Mouse (Mus musculus) T-helper 1 cell (primary cell): ENCODE data around the gene Spef1.

Source experiments
- in situ Hi-C: fragments of 300-600 bp; cut with MboI, MseI; formaldehyde crosslinking; loops from one replicate; pipeline ENCODE4 v1.15.1; 2025; ENCODE audit warnings: high pct_unique_total_duplicates

The Spef1 gene

GRCm38 (mm10) chr2:131206778-131207177 lies 19.7 kb upstream of the Spef1 start, which contains the start of gene Ap5s1:
Ap5s1 (plus strand) TSS chr2:131207078.
- in situ Hi-C loops: no loop called here

GRCm38 (mm10) chr2:131205521-131206182 lies 18.6 kb upstream of the Spef1 start:
- in situ Hi-C loops: no loop called here

- in situ Hi-C loops: no loop called here
Measured at GRCm38 (mm10) chr2:131204410-131204981, 17.4 kb upstream of the Spef1 start.

- in situ Hi-C loops: no loop called here
Measured at GRCm38 (mm10) chr2:131203816-131204409, 16.8 kb upstream of the Spef1 start.

- in situ Hi-C loops: no loop called here
Measured at GRCm38 (mm10) chr2:131201262-131201661, 14.2 kb upstream of the Spef1 start.

- in situ Hi-C loops: no loop called here
Measured at GRCm38 (mm10) chr2:131200710-131201109, 13.6 kb upstream of the Spef1 start.

GRCm38 (mm10) chr2:131196606-131197316 lies 9.7 kb upstream of the Spef1 start:
- in situ Hi-C loops: no loop called here

GRCm38 (mm10) chr2:131191005-131191390 lies 3.9 kb upstream of the Spef1 start:
- in situ Hi-C loops: no loop called here

- in situ Hi-C loops: no loop called here
Measured at GRCm38 (mm10) chr2:131190344-131191004, 3.4 kb upstream of the Spef1 start.

- in situ Hi-C loops: no loop called here
Measured at GRCm38 (mm10) chr2:131189521-131190309, 2.6 kb upstream of the Spef1 start.

- in situ Hi-C loops: no loop called here
Measured at GRCm38 (mm10) chr2:131188311-131188710, 1.2 kb upstream of the Spef1 start.

GRCm38 (mm10) chr2:131187602-131187922 lies 480 bp upstream of the Spef1 start:
- in situ Hi-C loops: no loop called here

- in situ Hi-C loops: no loop called here
Measured at GRCm38 (mm10) chr2:131186343-131186742, 739 bp downstream of the Spef1 start.

- in situ Hi-C loops: loop anchor here (10.0 kb wide), 2 partner anchors 1065 to 1205 kb away; partner anchors contain the start of genes Prokr2 and Tmem230
Measured at GRCm38 (mm10) chr2:131179990-131180587, 7.0 kb downstream of the Spef1 start, which contains the start of gene Cenpb. Cenpb (minus strand) TSS chr2:131180067.

- in situ Hi-C loops: loop anchor here (10.0 kb wide), 2 partner anchors 1065 to 1205 kb away; partner anchors contain the start of genes Prokr2 and Tmem230
Measured at GRCm38 (mm10) chr2:131179246-131179886, 7.7 kb downstream of the Spef1 start.

- in situ Hi-C loops: loop anchor here (10.0 kb wide), 2 partner anchors 1066 to 1206 kb away; partner anchors contain the start of genes Prokr2 and Tmem230
Measured at GRCm38 (mm10) chr2:131178828-131179245, 8.2 kb downstream of the Spef1 start.

GRCm38 (mm10) chr2:131177932-131178331 lies 9.2 kb downstream of the Spef1 start:
- in situ Hi-C loops: loop anchor here (10.0 kb wide), 2 partner anchors 1067 to 1207 kb away; partner anchors contain the start of genes Prokr2 and Tmem230

- in situ Hi-C loops: loop anchor here (10.0 kb wide), 2 partner anchors 1068 to 1208 kb away; partner anchors contain the start of genes Prokr2 and Tmem230
Measured at GRCm38 (mm10) chr2:131176491-131176890, 10.6 kb downstream of the Spef1 start.

- in situ Hi-C loops: loop anchor here (10.0 kb wide), 2 partner anchors 1069 to 1209 kb away; partner anchors contain the start of genes Prokr2 and Tmem230
Measured at GRCm38 (mm10) chr2:131175945-131176309, 11.2 kb downstream of the Spef1 start.
